Comparison of ENCODE assay signal across 19 mouse cellular contexts in the genomic region with DNA sequence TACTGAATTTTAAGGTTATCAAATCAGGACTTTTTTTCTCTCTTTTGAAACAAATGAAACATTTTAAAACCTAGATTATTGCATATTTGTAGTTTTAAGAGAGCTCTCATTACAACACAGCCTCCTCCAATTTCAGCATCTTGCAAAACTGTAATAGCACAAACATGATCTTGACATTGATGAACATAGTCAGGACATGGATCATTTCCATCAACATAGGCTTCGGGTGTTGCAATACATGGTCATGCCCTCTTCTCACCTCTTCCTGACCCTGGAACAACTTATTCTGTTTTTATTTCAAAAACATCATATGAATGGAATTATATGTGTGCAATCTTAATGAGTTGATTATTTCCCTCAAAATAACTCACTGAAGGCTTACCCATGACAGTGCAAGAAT.
A peak's percentile ranks its signal among the peaks of the same experiment; 100 is the strongest.
DNase-seq lines count a peak whose midpoint lies in the region; ATAC-seq lines count a peak whose summit lies in the region.
"Had no signal": no experiment of that assay in that cellular context is flagged by ENCODE, and none has a peak within 500 bp of the region (broad histone marks: within the 10 kb centered on the region; RNA-seq: fewer than 3 reads in every experiment).

No protein-coding gene starts in this region.

- no peaks in the 10 kb centered on the region for H3K4me1 ChIP-seq in liver, embryonic 12.5 days

- H3K9ac ChIP-seq in liver, embryonic 12.5 days = no peak overlapping the region

- H3K27me3 ChIP-seq in liver, embryonic 12.5 days (replicated peaks) = no peaks in the 10 kb centered on the region
- H3K27me3 ChIP-seq: CH12.LX, Patski had no signal

- DNase-seq in fat pad, adult 2 months (ENCODE audit: extremely low read depth, low read depth, low spot score) = peak; percentile 77
- DNase-seq in gonadal fat pad, adult 2 months (ENCODE audit: low read depth) = peak; percentile 59
- DNase-seq in kidney, postnatal 14 days = no peak
- DNase-seq: adrenal gland, adult 2 months; adrenal gland, adult 8-10 months; adrenal gland, postnatal 10 days; adrenal gland, postnatal 14 days; adrenal gland, postnatal 25 days; adrenal gland, postnatal 36 days; B cell, adult 2 months; cerebellum, adult 11 months; cerebellum, adult 11-12 months; cerebellum, adult 18-20 months had no signal

- H3K4me3 ChIP-seq in liver, embryonic 12.5 days = no peak overlapping the region

- 69% methylated on average over 1 of the region's 1 CpGs for WGBS in liver, embryonic 12.5 days (ENCODE audit: insufficient replicate concordance)

- no peak for ATAC-seq in liver, embryonic 12.5 days
- ATAC-seq: activated CD4-positive, CD25-positive, alpha-beta regulatory T cell, adult 4 months; CD4-positive, CD25-positive, alpha-beta regulatory T cell, adult 4 months; Patski had no signal

- no peaks in the 10 kb centered on the region for H3K36me3 ChIP-seq in liver, embryonic 12.5 days
- H3K36me3 ChIP-seq: G1E had no signal

- H3K27ac ChIP-seq in liver, embryonic 12.5 days = no peak overlapping the region

- H3K4me2 ChIP-seq in liver, embryonic 12.5 days = no peak overlapping the region

- H3K9me3 ChIP-seq in liver, embryonic 12.5 days (replicated peaks) = no peaks in the 10 kb centered on the region
